Mouse (Mus musculus) hindbrain, embryonic 10.5 days (tissue): ENCODE measurements around the gene Fuca1. TPM values are rescaled to one million over a fixed set of nuclear protein-coding genes. Genes with fewer than 3 reads are reported as not detected.
A peak's percentile ranks its signal among the peaks of the same experiment; 100 is the strongest.

Source experiments
- DNase-seq: peaks from one replicate; pipeline ENCODE4 v3.0.0-alpha.2; 2017; ENCODE audit warnings: low spot score
- H3K27ac ChIP-seq: fragments of 300-500 bp; sonication (generic); 2 replicates; pipeline ENCODE4 v1.5.1; 2016; ENCODE audit warnings: mild to moderate bottlenecking, moderate library complexity
- H3K27me3 ChIP-seq: fragments of 300-500 bp; sonication (generic); 2 replicates; pipeline ENCODE4 v1.6.1; 2016; ENCODE audit warnings: mild to moderate bottlenecking; ENCODE audit not compliant: poor library complexity, insufficient read depth, severe bottlenecking
- H3K36me3 ChIP-seq: fragments of 300-500 bp; sonication (generic); 2 replicates; pipeline ENCODE4 v1.6.1; 2016; ENCODE audit warnings: mild to moderate bottlenecking, moderate library complexity
- H3K4me1 ChIP-seq: fragments of 300-500 bp; sonication (generic); replicated peaks from 2 replicates; pipeline ENCODE4 v1.6.1; 2016; ENCODE audit warnings: mild to moderate bottlenecking
- H3K4me3 ChIP-seq: fragments of 300-500 bp; sonication (generic); 2 replicates; pipeline ENCODE4 v1.5.1; 2016; ENCODE audit warnings: mild to moderate bottlenecking, moderate library complexity
- H3K9me3 ChIP-seq: fragments of 300-500 bp; sonication (generic); 2 replicates; pipeline ENCODE4 v1.6.1; 2016; ENCODE audit warnings: mild to moderate bottlenecking, moderate library complexity
- WGBS: fragments of 180-500 bp; shearing (Covaris S2); methylation state at CpG from one replicate; pipeline ENCODE4 v1.1.7; 2016; 5-methylcytosine and 5-hydroxymethylcytosine counted together
- polyA plus RNA-seq: library from polyadenylated mRNA; unstranded; fragments of >200 nt; fragmentation: Nextera tagmentation; extraction: Ambion mirVana; gene quantifications from 2 replicates; pipeline ENCODE4 v1.2.1, GENCODE M21; 2016

Fuca1 gene
- polyA plus RNA-seq, 1 experiment from 2014 or later, result 59.5 TPM

- Histone ChIP-seq H3K4me3 (no peak overlapping the region), H3K27me3 (no peaks in the 10 kb centered on the region), H3K9me3 (no peaks in the 10 kb centered on the region), H3K27ac (no peak overlapping the region), H3K36me3 (no peaks in the 10 kb centered on the region), H3K4me1 (peaks cover 4% of the 10 kb centered on the region; the same call in 1 of the 2 replicates)
- WGBS, result 83% methylated on average over 6 of the region's 6 CpGs
- DNase-seq, result no peak
Observed at GRCm38 (mm10) chr4:135896157-135896556, 24.4 kb upstream of the Fuca1 start.

- Histone ChIP-seq H3K9me3 (no peaks in the 10 kb centered on the region), H3K27ac (no peak overlapping the region), H3K4me1 (no peaks in the 10 kb centered on the region), H3K27me3 (no peaks in the 10 kb centered on the region), H3K36me3 (no peaks in the 10 kb centered on the region), H3K4me3 (no peak overlapping the region)
- DNase-seq, result no peak
- 83% methylated on average over 9 of the region's 9 CpGs for WGBS
Observed at GRCm38 (mm10) chr4:135898380-135899049, 22.0 kb upstream of the Fuca1 start.

GRCm38 (mm10) chr4:135899050-135899448, 21.5 kb upstream of the Fuca1 start:
- Histone ChIP-seq H3K4me1 (no peaks in the 10 kb centered on the region), H3K27me3 (no peaks in the 10 kb centered on the region), H3K27ac (no peak overlapping the region), H3K36me3 (no peaks in the 10 kb centered on the region), H3K4me3 (no peak overlapping the region), H3K9me3 (no peaks in the 10 kb centered on the region)
- DNase-seq, result no peak
- 91% methylated on average over 7 of the region's 7 CpGs for WGBS

GRCm38 (mm10) chr4:135900008-135900407, 20.5 kb upstream of the Fuca1 start:
- H3K4me3 ChIP-seq, result no peak overlapping the region
- H3K9me3 ChIP-seq, result no peaks in the 10 kb centered on the region
- WGBS, result 75% methylated on average over 5 of the region's 5 CpGs
- no peak for DNase-seq
- H3K27me3 ChIP-seq, result no peaks in the 10 kb centered on the region
- H3K27ac ChIP-seq, result no peak overlapping the region
- H3K4me1 ChIP-seq, result no peaks in the 10 kb centered on the region
- H3K36me3 ChIP-seq, result no peaks in the 10 kb centered on the region

GRCm38 (mm10) chr4:135902606-135903242, 17.8 kb upstream of the Fuca1 start:
- Histone ChIP-seq H3K4me3 (no peak overlapping the region), H3K27me3 (no peaks in the 10 kb centered on the region), H3K27ac (no peak overlapping the region), H3K4me1 (no peaks in the 10 kb centered on the region), H3K36me3 (no peaks in the 10 kb centered on the region), H3K9me3 (no peaks in the 10 kb centered on the region)
- DNase-seq, result no peak
- 90% methylated on average over 4 of the region's 4 CpGs for WGBS

- 69% methylated on average over 1 of the region's 1 CpGs for WGBS
- DNase-seq, result no peak
- H3K27ac ChIP-seq, result no peak overlapping the region
Observed at GRCm38 (mm10) chr4:135904810-135905209, 15.7 kb upstream of the Fuca1 start.

GRCm38 (mm10) chr4:135906633-135907032, 13.9 kb upstream of the Fuca1 start:
- Histone ChIP-seq H3K36me3 (no peaks in the 10 kb centered on the region), H3K4me1 (peaks cover 7% of the 10 kb centered on the region), H3K9me3 (no peaks in the 10 kb centered on the region), H3K27me3 (no peaks in the 10 kb centered on the region), H3K4me3 (no peak overlapping the region), H3K27ac (no peak overlapping the region)
- 95% methylated on average over 3 of the region's 3 CpGs for WGBS
- DNase-seq, result no peak

More at GRCm38 (mm10) chr4:135904810-135905209, 15.7 kb upstream of the Fuca1 start:
- Histone ChIP-seq H3K36me3 (no peaks in the 10 kb centered on the region), H3K4me3 (no peak overlapping the region), H3K9me3 (no peaks in the 10 kb centered on the region), H3K4me1 (no peaks in the 10 kb centered on the region), H3K27me3 (no peaks in the 10 kb centered on the region)

- 77% methylated on average over 13 of the region's 13 CpGs for WGBS
- Histone ChIP-seq H3K4me3 (no peak overlapping the region), H3K9me3 (no peaks in the 10 kb centered on the region), H3K27ac (no peak overlapping the region), H3K36me3 (no peaks in the 10 kb centered on the region), H3K4me1 (peaks cover 21% of the 10 kb centered on the region), H3K27me3 (no peaks in the 10 kb centered on the region)
- no peak for DNase-seq
Observed at GRCm38 (mm10) chr4:135909326-135910066, 11.0 kb upstream of the Fuca1 start.

GRCm38 (mm10) chr4:135911531-135911930, 9.0 kb upstream of the Fuca1 start:
- Histone ChIP-seq H3K9me3 (no peaks in the 10 kb centered on the region), H3K4me1 (peaks cover 21% of the 10 kb centered on the region), H3K27ac (peak overlapping the region; percentile 59; the same call in 1 of the 2 replicates), H3K36me3 (no peaks in the 10 kb centered on the region), H3K4me3 (no peak overlapping the region), H3K27me3 (no peaks in the 10 kb centered on the region)
- no peak for DNase-seq
- WGBS, result 71% methylated on average over 7 of the region's 7 CpGs

- no peak for DNase-seq
- H3K27ac ChIP-seq, result peak overlapping the region; percentile 80
Observed at GRCm38 (mm10) chr4:135912164-135912563, 8.4 kb upstream of the Fuca1 start.

GRCm38 (mm10) chr4:135912835-135913234, 7.7 kb upstream of the Fuca1 start:
- no peak overlapping the region for H3K4me3 ChIP-seq
- peak overlapping the region; percentile 80 for H3K27ac ChIP-seq
- 60% methylated on average over 3 of the region's 3 CpGs for WGBS
- no peaks in the 10 kb centered on the region for H3K36me3 ChIP-seq
- no peaks in the 10 kb centered on the region for H3K27me3 ChIP-seq
- peaks cover 21% of the 10 kb centered on the region for H3K4me1 ChIP-seq
- no peaks in the 10 kb centered on the region for H3K9me3 ChIP-seq
- DNase-seq, result peak; percentile 67

More at GRCm38 (mm10) chr4:135912164-135912563, 8.4 kb upstream of the Fuca1 start:
- Histone ChIP-seq H3K27me3 (no peaks in the 10 kb centered on the region), H3K4me3 (no peak overlapping the region), H3K36me3 (no peaks in the 10 kb centered on the region), H3K4me1 (peaks cover 21% of the 10 kb centered on the region), H3K9me3 (no peaks in the 10 kb centered on the region)
- 67% methylated on average over 3 of the region's 3 CpGs for WGBS

- H3K4me1 ChIP-seq, result peaks cover 21% of the 10 kb centered on the region
- no peaks in the 10 kb centered on the region for H3K27me3 ChIP-seq
- H3K9me3 ChIP-seq, result no peaks in the 10 kb centered on the region
- WGBS, result 79% methylated on average over 4 of the region's 4 CpGs
- no peaks in the 10 kb centered on the region for H3K36me3 ChIP-seq
- H3K27ac ChIP-seq, result peak overlapping the region; percentile 80
- H3K4me3 ChIP-seq, result no peak overlapping the region
- no peak for DNase-seq
Observed at GRCm38 (mm10) chr4:135913433-135913832, 7.1 kb upstream of the Fuca1 start.
